Mouse (Mus musculus): ENCODE data around the gene Bud23. TPM values are rescaled to one million over a fixed set of nuclear protein-coding genes. Genes with fewer than 3 reads are reported as not detected.

Gene Bud23
- polyA plus RNA-seq, 1 experiment from 2014 or later: 118 TPM

GRCm38 (mm10) chr5:135100981-135101380 is 36.2 kb upstream of the Bud23 start:
- H3K4me3 ChIP-seq (ENCODE audit: low read depth, low read length): no peak overlapping the region
- no peaks in the 10 kb centered on the region for H3K36me3 ChIP-seq (ENCODE audit: control insufficient read depth, insufficient read depth, low read length)
- WGBS: 76% methylated on average over 1 of the region's 1 CpGs
- no peak overlapping the region for H3K4me2 ChIP-seq (replicated peaks; ENCODE audit: low read depth, low read length)
- H3K27ac ChIP-seq (ENCODE audit: low read depth, low read length): no peak overlapping the region
- H3K9me3 ChIP-seq (ENCODE audit: control insufficient read depth, low read length): no peaks in the 10 kb centered on the region
- H3K4me1 ChIP-seq (replicated peaks; ENCODE audit: control insufficient read depth, insufficient read depth, low read length): no peaks in the 10 kb centered on the region
- no peak overlapping the region for H3K9ac ChIP-seq (ENCODE audit: low read depth, low read length)
- DNase-seq (ENCODE audit: low spot score) (no peak), ATAC-seq (ENCODE audit: low FRiP score) (no peak)
- H3K27me3 ChIP-seq (ENCODE audit: control insufficient read depth, insufficient read depth, low read length): 0 out of 2 replicates have a peak, but pooled peaks cover 4% of the 10 kb centered on the region

- Histone ChIP-seq H3K4me1 (replicated peaks; ENCODE audit: control insufficient read depth, insufficient read depth, low read length) (no peaks in the 10 kb centered on the region), H3K27me3 (ENCODE audit: control insufficient read depth, insufficient read depth, low read length) (peaks cover 25% of the 10 kb centered on the region), H3K4me2 (replicated peaks; ENCODE audit: low read depth, low read length) (peak within 1 kb of the TSS; percentile 33), H3K9ac (ENCODE audit: low read depth, low read length) (0 out of 2 replicates have a peak within 1 kb of the TSS, but pooled peaks have one; percentile 19), H3K9me3 (ENCODE audit: control insufficient read depth, low read length) (no peaks in the 10 kb centered on the region), H3K27ac (ENCODE audit: low read depth, low read length) (no peak within 1 kb of the TSS), H3K36me3 (ENCODE audit: control insufficient read depth, insufficient read depth, low read length) (no peaks in the 10 kb centered on the region), H3K4me3 (ENCODE audit: low read depth, low read length) (peak within 1 kb of the TSS; percentile 18; the same call in 1 of the 2 replicates)
- DNase-seq (ENCODE audit: low spot score) (peak; percentile 23), ATAC-seq (ENCODE audit: low FRiP score) (no peak)
- 2% methylated on average over 39 of the region's 39 CpGs for WGBS
These were observed 24.9 kb upstream of the Bud23 start, which contains the start of gene Mlxipl for GRCm38 (mm10) chr5:135089653-135090052. Gene Mlxipl (plus strand): TSS chr5:135089890.

- no peaks in the 10 kb centered on the region for H3K9me3 ChIP-seq (ENCODE audit: control insufficient read depth, low read length)
- no peak overlapping the region for H3K4me2 ChIP-seq (replicated peaks; ENCODE audit: low read depth, low read length)
- 60% methylated on average over 4 of the region's 4 CpGs for whole genome bisulfite sequencing
- ATAC-seq (ENCODE audit: low FRiP score) (no peak), DNase-seq (ENCODE audit: low spot score) (no peak)
- no peaks in the 10 kb centered on the region for H3K4me1 ChIP-seq (replicated peaks; ENCODE audit: control insufficient read depth, insufficient read depth, low read length)
- H3K27me3 ChIP-seq (ENCODE audit: control insufficient read depth, insufficient read depth, low read length): peaks cover 25% of the 10 kb centered on the region
- H3K9ac ChIP-seq (ENCODE audit: low read depth, low read length): no peak overlapping the region
- no peaks in the 10 kb centered on the region for H3K36me3 ChIP-seq (ENCODE audit: control insufficient read depth, insufficient read depth, low read length)
- no peak overlapping the region for H3K27ac ChIP-seq (ENCODE audit: low read depth, low read length)
- no peak overlapping the region for H3K4me3 ChIP-seq (ENCODE audit: low read depth, low read length)
These were observed 22.1 kb upstream of the Bud23 start for GRCm38 (mm10) chr5:135086871-135087270.

GRCm38 (mm10) chr5:135080539-135080938 is 15.8 kb upstream of the Bud23 start:
- Histone ChIP-seq H3K4me1 (replicated peaks; ENCODE audit: control insufficient read depth, insufficient read depth, low read length) (no peaks in the 10 kb centered on the region), H3K36me3 (ENCODE audit: control insufficient read depth, insufficient read depth, low read length) (no peaks in the 10 kb centered on the region), H3K27me3 (ENCODE audit: control insufficient read depth, insufficient read depth, low read length) (no peaks in the 10 kb centered on the region), H3K4me2 (replicated peaks; ENCODE audit: low read depth, low read length) (no peak overlapping the region), H3K9ac (ENCODE audit: low read depth, low read length) (no peak overlapping the region), H3K27ac (ENCODE audit: low read depth, low read length) (no peak overlapping the region), H3K4me3 (ENCODE audit: low read depth, low read length) (no peak overlapping the region), H3K9me3 (ENCODE audit: control insufficient read depth, low read length) (no peaks in the 10 kb centered on the region)
- ATAC-seq (ENCODE audit: low FRiP score): no peak
- no peak for DNase-seq (ENCODE audit: low spot score)
- WGBS: 88% methylated on average over 5 of the region's 5 CpGs

GRCm38 (mm10) chr5:135079578-135079977 is 14.8 kb upstream of the Bud23 start:
- Histone ChIP-seq H3K4me3 (ENCODE audit: low read depth, low read length) (no peak overlapping the region), H3K27ac (ENCODE audit: low read depth, low read length) (no peak overlapping the region), H3K9ac (ENCODE audit: low read depth, low read length) (no peak overlapping the region), H3K4me1 (replicated peaks; ENCODE audit: control insufficient read depth, insufficient read depth, low read length) (no peaks in the 10 kb centered on the region), H3K36me3 (ENCODE audit: control insufficient read depth, insufficient read depth, low read length) (no peaks in the 10 kb centered on the region), H3K27me3 (ENCODE audit: control insufficient read depth, insufficient read depth, low read length) (no peaks in the 10 kb centered on the region), H3K9me3 (ENCODE audit: control insufficient read depth, low read length) (no peaks in the 10 kb centered on the region), H3K4me2 (replicated peaks; ENCODE audit: low read depth, low read length) (no peak overlapping the region)
- 96% methylated on average over 2 of the region's 2 CpGs for WGBS
- DNase-seq (ENCODE audit: low spot score) (no peak), ATAC-seq (ENCODE audit: low FRiP score) (no peak)

GRCm38 (mm10) chr5:135078482-135078810 is 13.7 kb upstream of the Bud23 start:
- WGBS: 2% methylated on average over 11 of the region's 11 CpGs
- no peak overlapping the region for H3K27ac ChIP-seq (ENCODE audit: low read depth, low read length)
- DNase-seq (ENCODE audit: low spot score) (no peak), ATAC-seq (ENCODE audit: low FRiP score) (peak; percentile 53; the same call in 1 of the 2 replicates)
- no peak overlapping the region for H3K9ac ChIP-seq (ENCODE audit: low read depth, low read length)
- H3K4me2 ChIP-seq (replicated peaks; ENCODE audit: low read depth, low read length): peak overlapping the region; percentile 78
- H3K4me3 ChIP-seq (ENCODE audit: low read depth, low read length): peak overlapping the region; percentile 99
- H3K27me3 ChIP-seq (ENCODE audit: control insufficient read depth, insufficient read depth, low read length): no peaks in the 10 kb centered on the region
- H3K4me1 ChIP-seq (replicated peaks; ENCODE audit: control insufficient read depth, insufficient read depth, low read length): peaks cover 1% of the 10 kb centered on the region
- no peaks in the 10 kb centered on the region for H3K36me3 ChIP-seq (ENCODE audit: control insufficient read depth, insufficient read depth, low read length)
- no peaks in the 10 kb centered on the region for H3K9me3 ChIP-seq (ENCODE audit: control insufficient read depth, low read length)

- Histone ChIP-seq H3K9ac (ENCODE audit: low read depth, low read length) (peak within 1 kb of the TSS; percentile 99), H3K27ac (ENCODE audit: low read depth, low read length) (peak within 1 kb of the TSS; percentile 77), H3K36me3 (ENCODE audit: control insufficient read depth, insufficient read depth, low read length) (no peaks in the 10 kb centered on the region), H3K27me3 (ENCODE audit: control insufficient read depth, insufficient read depth, low read length) (no peaks in the 10 kb centered on the region), H3K4me2 (replicated peaks; ENCODE audit: low read depth, low read length) (peak within 1 kb of the TSS; percentile 78), H3K4me3 (ENCODE audit: low read depth, low read length) (peak within 1 kb of the TSS; percentile 99), H3K4me1 (replicated peaks; ENCODE audit: control insufficient read depth, insufficient read depth, low read length) (peaks cover 4% of the 10 kb centered on the region), H3K9me3 (ENCODE audit: control insufficient read depth, low read length) (no peaks in the 10 kb centered on the region)
- DNase-seq (ENCODE audit: low spot score): peak; percentile 98
- peak; percentile 82 for ATAC-seq (ENCODE audit: low FRiP score)
- 2% methylated on average over 29 of the region's 83 CpGs for WGBS
These were observed 13.1 kb upstream of the Bud23 start, which contains the start of gene Vps37d for GRCm38 (mm10) chr5:135077564-135078481. Gene Vps37d (minus strand): TSS chr5:135078266.

GRCm38 (mm10) chr5:135076931-135077505 is 12.3 kb upstream of the Bud23 start:
- Histone ChIP-seq H3K36me3 (ENCODE audit: control insufficient read depth, insufficient read depth, low read length) (no peaks in the 10 kb centered on the region), H3K27me3 (ENCODE audit: control insufficient read depth, insufficient read depth, low read length) (no peaks in the 10 kb centered on the region), H3K27ac (ENCODE audit: low read depth, low read length) (peak overlapping the region; percentile 77), H3K4me1 (replicated peaks; ENCODE audit: control insufficient read depth, insufficient read depth, low read length) (peaks cover 4% of the 10 kb centered on the region), H3K9me3 (ENCODE audit: control insufficient read depth, low read length) (no peaks in the 10 kb centered on the region), H3K9ac (ENCODE audit: low read depth, low read length) (peak overlapping the region; percentile 99), H3K4me2 (replicated peaks; ENCODE audit: low read depth, low read length) (peak overlapping the region; percentile 78), H3K4me3 (ENCODE audit: low read depth, low read length) (peak overlapping the region; percentile 99)
- ATAC-seq (ENCODE audit: low FRiP score): peak; percentile 34
- peak; percentile 54 for DNase-seq (ENCODE audit: low spot score)
- 21% methylated on average over 14 of the region's 14 CpGs for WGBS

All from hindbrain, embryonic 11.5 days (tissue).